Mouse (Mus musculus) adrenal gland, postnatal 25 days (tissue): ENCODE results near the gene Slc25a26. TPM values are rescaled to one million over a fixed set of nuclear protein-coding genes. Genes with fewer than 3 reads are reported as not detected.

Experiments used
- DNase-seq: peaks from one replicate; pipeline ENCODE4 v3.0.0; 2021; ENCODE audit warnings: mixed read lengths
- total RNA-seq: library from RNA; stranded (reverse); gene quantifications from 2 replicates; pipeline ENCODE4 v1.2.3, GENCODE M21; 2021

The Slc25a26 gene
- total RNA-seq, 1 experiment from 2014 or later = 18.8 TPM

DNA sequence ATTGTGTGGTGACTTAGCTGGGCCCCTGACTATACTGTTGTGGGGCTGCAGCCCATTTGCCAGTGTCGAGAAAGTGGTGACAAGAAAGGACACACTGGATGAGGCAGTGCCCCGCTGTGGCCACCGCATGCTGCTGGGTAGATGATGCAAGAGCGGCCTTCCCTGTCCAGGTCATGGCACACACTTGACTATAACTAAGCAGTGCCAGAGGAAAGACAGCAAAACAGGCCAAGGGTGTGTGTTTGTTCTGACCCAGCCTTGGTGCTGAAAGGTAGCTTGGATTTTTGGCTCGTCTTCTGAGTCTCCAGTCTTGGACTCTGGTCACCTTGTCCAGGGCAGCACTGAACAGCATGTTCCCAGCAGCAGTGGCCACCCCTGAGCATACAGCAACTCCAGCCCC, 101.0 kb downstream of the Slc25a26 start:
- DNase-seq = peak; percentile 50

DNA sequence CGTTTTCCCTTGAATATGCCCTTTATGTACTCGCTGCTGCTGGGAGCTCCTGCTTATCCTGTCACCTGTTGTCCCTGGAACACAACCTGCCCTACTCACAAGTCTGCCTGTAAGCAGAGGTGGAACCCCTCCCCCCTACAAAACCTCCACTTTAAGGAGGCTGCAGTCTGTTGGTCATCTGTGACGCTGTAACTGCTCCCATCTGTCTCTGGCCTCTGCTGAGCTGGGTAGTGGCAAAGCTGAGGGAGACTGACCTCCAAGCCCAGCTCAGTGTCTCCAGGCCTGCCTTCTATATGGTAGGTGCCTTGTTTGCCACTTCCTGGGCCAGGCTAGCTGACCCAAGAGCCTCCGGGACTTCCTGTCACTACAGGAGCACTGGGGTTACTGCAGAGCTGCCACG, 101.7 kb downstream of the Slc25a26 start:
- DNase-seq = no peak

DNA sequence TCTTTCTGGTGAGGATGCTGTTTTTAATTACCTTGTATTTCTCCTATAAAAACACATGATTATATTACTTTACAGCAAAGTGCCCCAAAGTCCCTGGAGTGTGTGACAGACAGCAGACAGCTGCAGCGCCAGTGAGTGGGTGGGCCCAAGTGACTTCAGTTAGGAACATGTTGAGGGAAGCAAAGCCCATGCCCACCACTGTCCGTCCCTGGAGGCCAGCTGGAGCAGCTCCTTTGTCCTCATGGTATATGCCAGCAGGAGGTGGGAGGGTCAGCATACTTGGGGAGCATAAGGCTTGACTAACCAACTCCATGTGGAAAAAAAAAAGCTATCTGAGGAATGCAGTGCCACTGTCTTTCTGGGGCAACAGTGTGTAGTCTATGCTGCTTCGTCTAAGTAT, 103.9 kb downstream of the Slc25a26 start:
- no peak for DNase-seq

- DNase-seq = no peak
Measured at GRCm38 (mm10) chr6:94604546-94604945, 104.4 kb downstream of the Slc25a26 start.

DNA sequence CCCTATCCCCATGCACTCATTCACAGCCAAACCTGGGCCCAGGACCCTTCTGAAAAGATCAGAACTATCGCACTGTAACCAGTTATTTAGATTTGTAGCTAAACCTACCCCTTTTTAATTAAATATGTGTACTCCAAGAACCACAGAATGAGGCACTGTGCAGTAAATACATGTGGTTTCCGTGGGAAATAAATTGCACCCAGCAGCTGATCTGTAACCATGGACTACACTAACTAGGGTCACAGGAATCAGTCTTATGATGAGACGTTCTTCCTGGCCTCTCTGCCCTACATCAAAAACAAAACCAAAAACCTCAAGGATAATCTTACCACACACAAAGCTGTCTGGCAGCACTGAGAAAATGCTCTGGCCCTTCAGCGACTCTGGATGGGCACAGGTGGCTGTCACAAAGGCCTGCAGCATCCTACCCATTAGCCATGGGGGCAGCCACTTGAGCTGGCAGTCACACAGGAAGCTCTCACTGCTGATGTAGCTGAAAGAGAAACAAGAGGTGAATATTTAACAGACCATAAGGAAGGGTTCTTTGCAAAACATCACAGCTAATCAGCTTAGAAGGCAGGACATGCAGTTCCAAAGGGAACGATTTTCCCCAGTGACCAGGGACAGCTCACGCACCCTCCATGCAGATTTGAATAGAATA, 113.2 kb downstream of the Slc25a26 start:
- no peak for DNase-seq

DNA sequence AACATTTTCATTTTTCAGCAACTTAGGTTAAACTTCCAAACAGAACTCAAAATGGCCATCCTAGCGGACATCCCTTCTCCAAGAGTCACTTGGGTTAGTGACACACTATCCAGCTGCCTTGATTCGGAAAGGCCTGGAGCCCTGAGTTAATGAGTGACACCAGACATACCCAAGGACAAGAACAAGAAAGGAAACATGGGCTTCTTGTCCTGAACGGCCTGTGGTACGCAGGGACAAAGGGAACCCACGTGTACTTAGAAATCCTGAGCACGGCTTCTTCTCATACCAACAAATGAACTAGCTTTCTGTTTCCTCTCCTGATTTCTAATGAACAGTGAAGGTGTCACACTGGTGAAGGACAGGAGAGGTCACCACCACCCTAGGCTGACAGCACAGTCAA, 114.2 kb downstream of the Slc25a26 start:
- no peak for DNase-seq

DNA sequence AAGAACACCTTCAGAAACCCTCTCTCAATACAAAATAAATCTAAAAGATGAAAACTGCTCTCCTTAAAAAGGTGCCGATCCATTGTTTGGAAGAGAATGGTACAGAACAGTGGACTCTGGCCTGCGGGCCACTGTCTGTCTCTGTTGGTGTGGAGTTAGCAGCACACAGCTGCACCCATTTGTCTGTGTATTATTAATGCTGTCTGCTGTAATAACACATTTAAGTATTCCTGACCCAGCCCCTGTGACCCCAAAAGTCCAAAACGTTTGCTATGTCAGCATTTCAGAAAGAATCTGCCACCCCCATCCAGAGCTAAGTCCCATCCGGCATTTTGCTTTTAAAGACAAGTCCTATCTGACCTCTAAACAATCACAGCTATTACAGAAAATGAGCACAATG, 115.8 kb downstream of the Slc25a26 start:
- DNase-seq = no peak

- no peak for DNase-seq
Measured at GRCm38 (mm10) chr6:94618671-94619070, 118.5 kb downstream of the Slc25a26 start.

DNA sequence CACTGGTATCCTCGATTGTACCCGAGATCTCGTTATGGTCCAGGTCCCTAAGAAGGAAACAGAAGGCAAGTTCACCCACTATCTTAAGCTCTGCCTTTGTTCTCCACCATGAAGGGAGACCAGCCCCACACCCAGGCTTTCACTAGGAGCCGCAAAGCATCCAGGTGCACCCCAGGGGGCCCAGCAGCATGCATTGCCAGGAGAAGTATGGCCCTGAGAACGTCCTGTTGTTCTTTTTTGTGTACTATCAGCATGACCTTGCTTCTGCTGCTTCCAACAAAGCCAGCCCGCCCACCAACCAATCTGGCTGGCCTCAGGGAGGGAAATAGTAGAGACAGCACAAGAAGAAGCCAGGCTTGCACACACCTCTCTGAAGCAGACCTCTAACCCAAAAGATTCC, 120.2 kb downstream of the Slc25a26 start:
- no peak for DNase-seq

DNA sequence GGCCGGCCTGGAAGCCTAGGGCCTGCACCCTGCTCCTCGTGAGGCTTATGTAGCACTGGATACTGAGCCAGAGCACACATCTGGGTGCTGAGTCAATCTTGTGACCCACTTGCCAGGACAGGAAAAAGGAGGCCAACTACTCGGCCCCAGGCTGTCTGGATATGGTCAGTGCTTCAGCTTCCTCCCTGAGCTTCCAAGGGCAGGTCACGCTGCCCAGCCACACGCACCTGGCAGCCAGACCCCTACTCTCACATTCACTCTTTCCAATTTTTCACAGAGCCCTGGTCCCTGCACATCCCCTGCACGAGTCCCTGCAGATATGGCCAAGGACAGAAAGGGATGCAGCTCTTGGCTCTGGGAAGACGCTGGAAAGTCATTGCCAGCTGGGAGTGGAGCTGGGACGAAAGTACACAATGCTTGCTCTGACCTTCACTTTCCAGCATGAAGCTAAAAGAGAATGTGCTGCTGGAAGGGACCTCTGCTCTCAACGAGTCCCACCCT, 120.7 kb downstream of the Slc25a26 start:
- no peak for DNase-seq

DNA sequence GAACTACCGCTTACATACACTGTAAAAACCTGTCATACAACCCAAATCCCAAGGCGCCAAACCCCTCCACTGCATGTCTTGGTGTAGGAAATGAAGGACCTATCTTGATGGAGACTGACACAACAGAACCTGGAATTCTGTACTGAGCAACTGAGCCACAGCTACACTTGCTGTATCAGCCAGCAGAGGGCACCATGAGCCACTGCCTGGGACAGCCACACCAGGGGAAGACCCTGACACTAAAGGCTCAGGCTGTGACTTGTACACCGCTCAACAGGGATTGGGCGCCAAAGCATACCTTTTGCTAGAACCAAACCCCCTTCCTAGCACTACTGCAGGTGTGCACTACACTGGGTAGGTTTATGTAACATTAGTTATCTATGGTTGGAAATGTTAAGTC, 122.9 kb downstream of the Slc25a26 start:
- DNase-seq = peak; percentile 71

- no peak for DNase-seq
Measured at GRCm38 (mm10) chr6:94624543-94624942, 124.4 kb downstream of the Slc25a26 start.

DNA sequence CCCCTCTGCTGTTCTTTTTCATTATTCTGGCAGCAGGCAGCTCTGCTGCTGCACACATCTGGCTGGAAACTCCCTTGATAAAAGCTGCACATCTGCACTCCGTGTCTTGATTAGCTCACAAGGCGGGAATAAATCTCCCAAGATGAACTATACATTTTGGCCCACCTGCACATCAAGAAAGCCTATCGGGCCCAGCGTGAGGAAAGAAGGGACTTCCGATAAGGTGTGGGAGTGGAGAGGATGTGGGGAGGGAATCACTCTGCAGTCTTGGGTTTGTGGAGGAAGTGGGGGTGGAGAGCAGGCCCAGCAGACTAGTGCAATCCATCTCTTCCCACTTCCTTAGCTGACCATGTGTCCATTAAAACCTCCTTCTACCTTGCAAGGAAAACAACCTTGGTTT, 125.8 kb downstream of the Slc25a26 start:
- no peak for DNase-seq

- no peak for DNase-seq
Measured at GRCm38 (mm10) chr6:94626807-94627206, 126.7 kb downstream of the Slc25a26 start.

- no peak for DNase-seq
Measured at GRCm38 (mm10) chr6:94627714-94628595, 127.8 kb downstream of the Slc25a26 start.

- no peak for DNase-seq
Measured at GRCm38 (mm10) chr6:94628787-94629186, 128.7 kb downstream of the Slc25a26 start.

DNA sequence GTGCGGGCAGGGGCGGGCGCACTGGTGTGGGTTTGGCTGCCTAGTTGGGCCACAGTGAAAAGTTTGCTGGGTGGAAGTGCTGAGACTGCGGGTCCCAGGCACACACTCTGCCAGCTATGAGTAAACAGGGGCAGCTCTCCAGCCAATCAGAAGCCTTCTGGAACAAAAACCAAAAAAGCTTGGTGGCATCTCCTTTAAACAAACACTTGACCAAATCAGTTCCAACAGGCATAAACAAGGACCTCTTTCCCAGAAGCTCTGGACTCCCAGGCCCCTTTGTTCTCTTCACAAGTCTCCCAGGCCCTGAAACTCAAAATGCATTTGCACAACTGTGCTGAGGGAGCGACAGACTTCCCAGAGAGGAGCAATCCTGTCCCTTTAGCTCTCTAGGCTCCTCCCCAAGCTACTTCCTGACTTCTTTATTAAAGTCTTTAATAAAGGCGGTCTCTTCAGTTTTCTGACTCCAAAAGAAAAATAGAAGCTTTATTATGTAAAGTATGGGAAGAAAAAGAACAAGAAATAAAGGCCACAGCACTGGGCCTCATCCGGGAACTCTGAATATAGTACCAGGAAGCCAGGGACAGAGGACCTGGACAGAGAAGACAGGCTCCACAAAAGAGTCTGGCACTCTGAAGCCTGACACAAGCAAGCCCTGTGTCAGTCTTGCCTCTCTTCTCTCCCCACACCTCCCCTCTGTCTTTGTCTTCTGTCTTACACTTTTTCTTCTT, 131.1 kb downstream of the Slc25a26 start:
- no peak for DNase-seq

DNA sequence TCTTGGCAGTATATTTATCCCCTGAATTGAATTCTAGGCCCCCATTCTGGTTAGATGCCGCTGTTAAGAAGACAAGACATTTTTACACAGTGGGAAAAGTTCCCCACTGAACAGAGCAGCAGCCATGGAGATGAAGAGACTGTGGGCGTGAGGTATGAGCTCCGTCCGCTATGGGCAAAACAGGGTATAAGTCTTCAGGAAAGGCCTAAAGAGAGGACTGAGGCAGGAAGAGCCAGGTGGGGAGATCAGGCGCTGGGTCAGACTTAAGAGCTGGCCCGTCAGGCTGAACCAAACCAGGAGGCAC, 131.6 kb downstream of the Slc25a26 start:
- DNase-seq = no peak

- no peak for DNase-seq
Measured at GRCm38 (mm10) chr6:94634274-94634673, 134.1 kb downstream of the Slc25a26 start.

- DNase-seq = no peak
Measured at GRCm38 (mm10) chr6:94634710-94635109, 134.6 kb downstream of the Slc25a26 start.

DNA sequence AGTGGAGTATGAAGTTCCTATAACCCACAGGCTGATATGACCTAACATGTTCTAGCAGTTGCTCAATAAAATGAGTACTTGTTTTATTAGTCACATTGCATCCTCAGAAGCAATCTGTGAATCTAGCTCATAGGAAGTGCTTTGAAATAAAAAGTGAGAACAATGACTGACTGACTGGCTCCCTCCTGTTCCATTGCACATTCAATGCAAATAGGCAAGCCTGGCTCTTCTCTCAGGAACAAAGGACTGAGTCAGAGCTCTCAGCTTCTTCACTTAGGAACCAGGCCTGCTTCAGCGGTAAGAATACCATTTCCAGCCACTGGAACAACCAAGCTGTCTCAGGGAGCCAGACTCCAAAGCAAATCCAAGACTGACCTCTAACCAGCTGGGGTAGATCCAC, 135.2 kb downstream of the Slc25a26 start:
- DNase-seq = no peak

- no peak for DNase-seq
Measured at GRCm38 (mm10) chr6:94637024-94637434, 136.9 kb downstream of the Slc25a26 start.

DNA sequence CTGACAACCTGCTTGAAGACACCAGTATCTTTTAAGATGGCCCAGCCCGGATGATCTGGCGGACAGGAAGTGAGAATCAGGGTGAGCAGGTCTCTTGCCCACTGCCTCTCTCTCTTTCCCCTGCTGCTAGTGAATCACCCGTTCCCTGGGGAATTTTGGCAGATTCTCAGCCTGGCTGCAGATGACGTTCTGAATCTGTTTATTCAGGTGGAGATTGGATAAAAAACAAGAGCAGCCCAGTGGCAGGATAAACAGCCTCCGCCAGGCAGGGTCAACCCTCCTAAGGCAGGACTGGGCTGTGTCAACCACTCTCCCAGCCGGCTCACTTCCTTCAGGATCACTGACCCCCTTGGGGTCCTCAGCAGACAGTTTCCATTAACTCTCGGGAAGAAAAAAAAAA, 140.2 kb downstream of the Slc25a26 start:
- DNase-seq = peak; percentile 24
